Mouse (Mus musculus) B cell, adult 2 months (primary cell): ENCODE measurements at regions not wholly inside any gene's neighbourhood (a gene's known extent, or its start where the extent isn't known, plus 50 kb on each side); places are given as distances from the start of the nearest gene placed in this dataset.

Experiments used
- DNase-seq, 2 experiments: peaks; one replicate each; pipeline ENCODE4 v3.0.0; 2022

- DNase-seq, result no peak
Observed at GRCm38 (mm10) chr5:119587239-119587811, 83.1 kb upstream of the Tbx3 start.

GRCm38 (mm10) chr5:119588340-119589272, 81.9 kb upstream of the Tbx3 start:
- no peak for DNase-seq

- DNase-seq, result no peak
Observed at GRCm38 (mm10) chr5:119591271-119591670, 79.2 kb upstream of the Tbx3 start.

- no peak for DNase-seq
Observed at GRCm38 (mm10) chr5:119592891-119593290, 77.6 kb upstream of the Tbx3 start.

- DNase-seq, result no peak
Observed at GRCm38 (mm10) chr5:119594541-119594940, 75.9 kb upstream of the Tbx3 start.

- DNase-seq, result no peak
Observed at GRCm38 (mm10) chr5:119596295-119596993, 74.0 kb upstream of the Tbx3 start.

GRCm38 (mm10) chr5:119596994-119597391, 73.5 kb upstream of the Tbx3 start:
- no peak for DNase-seq

- no peak for DNase-seq
Observed at GRCm38 (mm10) chr5:119597530-119597929, 72.9 kb upstream of the Tbx3 start.

- no peak for DNase-seq
Observed at GRCm38 (mm10) chr5:119598166-119598565, 72.3 kb upstream of the Tbx3 start.

- DNase-seq, result no peak
Observed at GRCm38 (mm10) chr5:119601390-119601789, 69.1 kb upstream of the Tbx3 start.

- no peak for DNase-seq
Observed at GRCm38 (mm10) chr5:119602001-119602400, 68.5 kb upstream of the Tbx3 start.

GRCm38 (mm10) chr5:119605444-119605843, 65.0 kb upstream of the Tbx3 start:
- DNase-seq, result no peak

GRCm38 (mm10) chr5:119613413-119613812, 57.1 kb upstream of the Tbx3 start:
- DNase-seq, result no peak

GRCm38 (mm10) chr5:119613981-119614770, 56.3 kb upstream of the Tbx3 start:
- no peak for DNase-seq

- DNase-seq, result no peak
Observed at GRCm38 (mm10) chr5:119615681-119616080, 54.8 kb upstream of the Tbx3 start.

- DNase-seq, result no peak
Observed at GRCm38 (mm10) chr5:119617856-119618255, 52.6 kb upstream of the Tbx3 start.

- no peak for DNase-seq
Observed at GRCm38 (mm10) chr5:119619906-119620305, 50.6 kb upstream of the Tbx3 start.
